Mouse (Mus musculus) midbrain, embryonic 15.5 days (tissue): ENCODE measurements at regions not wholly inside any gene's neighbourhood (a gene's known extent, or its start where the extent isn't known, plus 50 kb on each side); places are given as distances from the start of the nearest gene placed in this dataset.
A peak's percentile ranks its signal among the peaks of the same experiment; 100 is the strongest.

Experiments
- ATAC-seq: fragments of 200-750 bp; cut with Nextera tagmentation; replicated peaks from 2 replicates; pipeline ENCODE4 v1.8.0; 2017; ENCODE audit warnings: moderate TSS enrichment
- H3K27ac ChIP-seq: fragments of 300-500 bp; sonication (generic); 2 replicates; pipeline ENCODE4 v1.5.1; 2015; ENCODE audit warnings: mild to moderate bottlenecking, inconsistent platforms
- H3K27me3 ChIP-seq: fragments of 300-500 bp; sonication (generic); replicated peaks from 2 replicates; pipeline ENCODE4 v1.6.1; 2015; ENCODE audit warnings: inconsistent platforms
- H3K36me3 ChIP-seq: fragments of 300-500 bp; sonication (generic); replicated peaks from 2 replicates; pipeline ENCODE4 v1.6.1; 2015; ENCODE audit warnings: inconsistent platforms
- H3K4me1 ChIP-seq: fragments of 300-500 bp; sonication (generic); 2 replicates; pipeline ENCODE4 v1.6.1; 2015; ENCODE audit warnings: inconsistent platforms
- H3K4me2 ChIP-seq: fragments of 300-500 bp; sonication (generic); 2 replicates; pipeline ENCODE4 v1.6.1; 2015; ENCODE audit warnings: inconsistent platforms, mild to moderate bottlenecking, moderate library complexity
- H3K4me3 ChIP-seq: fragments of 300-500 bp; sonication (generic); 2 replicates; pipeline ENCODE4 v1.5.1; 2015; ENCODE audit warnings: mild to moderate bottlenecking, inconsistent platforms
- H3K9ac ChIP-seq: fragments of 300-500 bp; sonication (generic); 2 replicates; pipeline ENCODE4 v1.6.1; 2015; ENCODE audit warnings: mild to moderate bottlenecking, inconsistent platforms
- H3K9me3 ChIP-seq: fragments of 300-500 bp; sonication (generic); 2 replicates; pipeline ENCODE4 v1.6.1; 2016; ENCODE audit warnings: inconsistent platforms
- WGBS: fragments of 180-500 bp; shearing (Covaris S2); methylation state at CpG from one replicate; pipeline ENCODE4 v1.1.7; 2015; ENCODE audit warnings: mixed read lengths; 5-methylcytosine and 5-hydroxymethylcytosine counted together

DNA sequence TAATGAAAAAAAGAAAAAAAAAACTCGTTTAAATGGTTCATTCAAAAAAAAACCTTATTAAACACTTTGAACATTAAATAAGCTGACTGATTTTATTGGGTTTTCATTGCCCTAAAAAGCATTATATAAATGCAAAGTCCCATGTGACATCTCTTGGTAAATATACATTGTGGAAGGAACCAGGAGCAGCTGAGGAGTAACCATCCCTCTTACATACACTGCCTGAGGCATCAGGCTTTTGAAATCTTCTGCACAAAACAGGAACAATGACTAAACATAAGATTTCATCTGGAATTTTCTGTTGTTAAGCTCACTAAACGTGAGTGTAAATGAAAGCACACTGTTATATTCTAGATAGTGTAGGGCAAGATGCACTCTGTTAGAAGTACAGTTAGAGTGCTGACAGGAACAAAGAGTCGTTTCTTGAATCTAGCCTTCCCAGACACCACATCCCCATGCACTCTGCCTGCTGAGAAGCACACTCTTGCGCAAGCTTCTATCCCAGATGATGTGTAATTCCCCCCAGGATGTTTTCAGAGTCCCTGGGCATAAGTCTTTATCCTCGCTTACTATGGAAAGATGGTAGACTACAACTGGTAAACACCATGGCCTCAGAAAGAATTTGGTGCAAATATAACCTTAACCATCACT lies 125.0 kb upstream of the BC052040 start:
- peak; percentile 48; the same call in 1 of the 2 replicates for ATAC-seq
- WGBS: 64% methylated on average over 5 of the region's 5 CpGs
- H3K9ac ChIP-seq: no peak overlapping the region
- H3K27me3 ChIP-seq: no peaks in the 10 kb centered on the region
- no peaks in the 10 kb centered on the region for H3K36me3 ChIP-seq
- no peaks in the 10 kb centered on the region for H3K9me3 ChIP-seq
- H3K27ac ChIP-seq: no peak overlapping the region
- no peak overlapping the region for H3K4me2 ChIP-seq
- no peaks in the 10 kb centered on the region for H3K4me1 ChIP-seq
- no peak overlapping the region for H3K4me3 ChIP-seq

DNA sequence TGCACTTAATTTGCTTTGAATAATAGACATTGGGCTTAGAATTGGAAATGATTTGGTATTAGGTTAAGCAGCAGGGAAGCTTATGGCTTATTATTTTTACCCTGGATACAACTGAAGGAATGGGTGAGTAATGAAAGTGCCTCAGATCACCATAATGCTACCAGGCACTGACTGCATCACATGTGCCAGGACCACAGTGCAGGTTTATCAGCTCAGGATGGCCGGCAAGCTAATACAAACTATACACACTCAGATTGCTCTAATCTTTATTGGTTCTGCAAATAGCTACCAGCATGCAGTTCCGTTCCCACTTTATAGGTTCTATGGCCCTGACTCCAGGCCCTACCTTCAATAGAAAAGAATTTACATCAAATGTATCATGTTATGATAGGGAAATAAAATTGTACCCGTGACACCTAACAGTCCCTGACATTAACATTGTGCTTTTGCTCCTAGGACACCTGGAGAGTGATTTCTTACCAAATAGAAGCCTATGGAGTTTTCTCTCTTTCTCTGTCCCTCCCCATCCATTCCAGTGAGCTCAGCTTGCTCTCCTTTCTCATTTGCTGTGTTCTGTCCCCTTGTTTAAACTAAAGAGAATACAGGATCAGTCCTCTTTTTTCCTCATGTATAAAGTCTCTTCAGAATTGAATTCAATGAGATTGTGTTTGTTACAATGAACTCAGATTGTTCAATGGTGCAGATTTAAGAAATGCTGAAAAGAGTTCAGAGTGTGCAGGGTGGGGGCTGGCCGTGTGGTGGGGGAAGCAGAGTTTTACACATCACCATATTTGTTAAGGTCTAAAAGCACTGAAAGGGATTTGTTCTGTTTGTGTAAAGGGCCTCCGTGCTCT lies 121.3 kb upstream of the BC052040 start:
- Histone ChIP-seq H3K4me1 (no peaks in the 10 kb centered on the region), H3K4me2 (no peak overlapping the region), H3K4me3 (no peak overlapping the region), H3K9ac (no peak overlapping the region), H3K9me3 (no peaks in the 10 kb centered on the region), H3K27me3 (no peaks in the 10 kb centered on the region), H3K36me3 (no peaks in the 10 kb centered on the region), H3K27ac (no peak overlapping the region)
- WGBS: 37% methylated on average over 5 of the region's 5 CpGs
- no peak for ATAC-seq

DNA sequence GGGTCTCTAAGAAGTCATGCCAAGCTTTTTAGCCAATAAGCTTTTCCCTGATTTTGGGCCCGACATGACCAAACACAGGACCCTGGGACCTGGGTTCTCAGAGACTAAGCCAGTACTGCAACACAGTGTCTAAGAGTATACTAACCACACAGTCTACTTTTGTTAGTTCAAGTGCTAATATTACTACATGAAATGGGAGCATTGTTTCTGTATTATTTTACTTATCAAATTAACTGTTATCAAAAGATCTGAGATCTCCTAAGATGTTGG lies 120.7 kb upstream of the BC052040 start:
- Histone ChIP-seq H3K4me3 (no peak overlapping the region), H3K4me1 (no peaks in the 10 kb centered on the region)
- WGBS: 14% methylated on average over 1 of the region's 1 CpGs

DNA sequence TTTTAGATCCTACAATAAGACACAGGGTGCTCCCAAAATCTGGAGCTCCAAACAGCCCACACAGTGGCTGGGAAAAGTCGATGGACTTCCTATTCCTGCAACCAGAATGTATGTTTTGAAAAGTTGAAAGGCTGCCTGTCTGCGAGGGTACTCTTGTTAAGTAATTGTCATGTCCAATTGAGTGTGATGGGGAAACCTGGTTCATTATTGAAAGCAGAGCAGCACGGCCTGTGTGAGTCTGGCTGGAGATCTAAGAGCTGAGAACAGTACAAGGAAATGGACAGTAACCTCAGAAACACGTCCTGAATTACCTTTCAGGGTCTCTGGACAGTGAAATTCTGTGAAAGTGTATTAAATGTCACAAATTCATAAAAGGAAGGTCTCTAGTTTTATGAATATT lies 115.3 kb upstream of the BC052040 start:
- Histone ChIP-seq H3K9ac (no peak overlapping the region), H3K9me3 (no peaks in the 10 kb centered on the region), H3K27ac (no peak overlapping the region), H3K36me3 (no peaks in the 10 kb centered on the region), H3K4me2 (no peak overlapping the region), H3K4me1 (no peaks in the 10 kb centered on the region), H3K4me3 (no peak overlapping the region), H3K27me3 (no peaks in the 10 kb centered on the region)
- no peak for ATAC-seq
- WGBS: 62% methylated on average over 4 of the region's 4 CpGs

More for the DNA sequence above, 120.7 kb upstream of the BC052040 start:
- ATAC-seq: peak; percentile 72; the same call in 1 of the 2 replicates
- H3K27ac ChIP-seq: no peak overlapping the region
- H3K27me3 ChIP-seq: no peaks in the 10 kb centered on the region
- no peak overlapping the region for H3K4me2 ChIP-seq
- H3K9ac ChIP-seq: no peak overlapping the region
- H3K36me3 ChIP-seq: no peaks in the 10 kb centered on the region
- H3K9me3 ChIP-seq: no peaks in the 10 kb centered on the region

DNA sequence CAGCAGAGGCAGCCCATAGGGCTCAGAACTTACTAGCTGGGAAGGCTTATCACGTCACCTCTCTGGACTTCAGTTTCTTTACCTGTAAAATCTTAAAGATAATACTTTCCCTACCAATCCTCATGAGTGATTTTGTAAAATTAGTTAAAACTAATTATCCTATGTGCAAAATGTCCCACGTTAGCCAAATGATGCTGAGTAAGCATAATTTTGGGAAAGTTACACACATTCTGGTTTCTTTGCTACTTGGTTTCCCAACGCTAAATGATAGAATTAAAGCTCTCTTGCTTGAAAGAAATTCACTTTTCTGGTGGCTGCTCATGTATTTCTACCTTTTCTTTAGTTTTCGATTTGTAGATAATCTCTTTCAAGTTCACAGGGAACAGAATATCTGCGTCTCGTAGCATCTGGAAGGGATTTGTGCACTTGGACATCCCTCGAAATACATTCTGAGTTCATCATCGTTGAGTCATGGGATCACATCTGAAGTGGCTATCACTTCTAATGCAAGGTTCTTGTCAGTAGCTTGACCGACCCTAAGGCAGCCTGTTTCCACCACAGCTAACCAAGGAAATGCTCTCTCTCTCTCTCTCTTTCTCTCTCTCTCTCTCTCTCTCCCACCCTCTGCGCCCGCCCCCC lies 114.3 kb upstream of the BC052040 start:
- no peak for ATAC-seq
- no peak overlapping the region for H3K27ac ChIP-seq
- H3K4me3 ChIP-seq: no peak overlapping the region
- H3K27me3 ChIP-seq: no peaks in the 10 kb centered on the region
- H3K4me1 ChIP-seq: no peaks in the 10 kb centered on the region
- H3K9me3 ChIP-seq: no peaks in the 10 kb centered on the region
- 93% methylated on average over 11 of the region's 11 CpGs for WGBS
- no peak overlapping the region for H3K9ac ChIP-seq
- no peak overlapping the region for H3K4me2 ChIP-seq
- H3K36me3 ChIP-seq: no peaks in the 10 kb centered on the region

DNA sequence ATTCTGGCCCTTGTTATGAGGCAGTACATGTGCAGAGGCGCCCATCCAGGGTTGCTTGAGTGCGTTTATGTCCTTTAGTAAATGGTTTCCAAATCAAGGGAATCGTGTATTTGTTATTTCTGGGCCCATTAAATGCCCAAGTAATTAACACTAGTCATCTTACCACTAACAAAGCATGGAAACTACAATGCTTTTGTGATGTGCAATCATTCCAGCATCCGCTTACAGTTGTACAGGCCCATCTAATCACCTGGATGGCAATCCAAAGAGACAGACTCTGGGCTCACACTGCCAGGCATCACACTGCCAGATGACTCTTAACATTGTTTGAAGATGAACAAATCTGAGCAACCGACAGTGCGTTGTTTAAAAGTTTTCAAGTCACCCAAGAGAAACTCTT lies 113.6 kb upstream of the BC052040 start:
- Histone ChIP-seq H3K9me3 (no peaks in the 10 kb centered on the region), H3K4me3 (no peak overlapping the region), H3K4me1 (no peaks in the 10 kb centered on the region), H3K27ac (no peak overlapping the region), H3K4me2 (no peak overlapping the region), H3K27me3 (no peaks in the 10 kb centered on the region), H3K9ac (no peak overlapping the region), H3K36me3 (no peaks in the 10 kb centered on the region)
- no peak for ATAC-seq
- 83% methylated on average over 6 of the region's 6 CpGs for WGBS

DNA sequence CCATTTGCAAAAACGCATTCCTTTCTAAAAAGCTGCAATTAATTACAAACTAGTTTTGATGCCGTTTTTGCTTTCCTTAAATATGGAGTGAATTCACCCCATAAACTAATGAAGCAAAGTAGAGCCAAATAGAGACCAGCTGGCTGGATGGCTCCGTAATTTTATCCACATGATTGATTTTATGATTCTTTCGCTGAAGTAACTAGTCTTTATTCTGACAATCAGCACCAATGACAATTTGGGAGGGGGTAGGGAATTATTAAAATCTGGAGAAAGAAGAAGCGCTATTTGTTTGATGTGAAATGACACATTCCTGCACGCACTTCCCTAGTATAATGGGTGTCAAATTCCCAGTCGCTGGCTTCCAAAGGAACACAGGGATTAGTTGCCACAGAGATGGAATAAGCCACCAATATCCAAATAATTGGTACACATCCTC lies 113.0 kb upstream of the BC052040 start:
- Histone ChIP-seq H3K27me3 (no peaks in the 10 kb centered on the region), H3K9me3 (no peaks in the 10 kb centered on the region), H3K36me3 (no peaks in the 10 kb centered on the region), H3K4me3 (no peak overlapping the region), H3K4me1 (no peaks in the 10 kb centered on the region), H3K9ac (no peak overlapping the region), H3K4me2 (no peak overlapping the region), H3K27ac (no peak overlapping the region)
- WGBS: 36% methylated on average over 7 of the region's 7 CpGs
- no peak for ATAC-seq

DNA sequence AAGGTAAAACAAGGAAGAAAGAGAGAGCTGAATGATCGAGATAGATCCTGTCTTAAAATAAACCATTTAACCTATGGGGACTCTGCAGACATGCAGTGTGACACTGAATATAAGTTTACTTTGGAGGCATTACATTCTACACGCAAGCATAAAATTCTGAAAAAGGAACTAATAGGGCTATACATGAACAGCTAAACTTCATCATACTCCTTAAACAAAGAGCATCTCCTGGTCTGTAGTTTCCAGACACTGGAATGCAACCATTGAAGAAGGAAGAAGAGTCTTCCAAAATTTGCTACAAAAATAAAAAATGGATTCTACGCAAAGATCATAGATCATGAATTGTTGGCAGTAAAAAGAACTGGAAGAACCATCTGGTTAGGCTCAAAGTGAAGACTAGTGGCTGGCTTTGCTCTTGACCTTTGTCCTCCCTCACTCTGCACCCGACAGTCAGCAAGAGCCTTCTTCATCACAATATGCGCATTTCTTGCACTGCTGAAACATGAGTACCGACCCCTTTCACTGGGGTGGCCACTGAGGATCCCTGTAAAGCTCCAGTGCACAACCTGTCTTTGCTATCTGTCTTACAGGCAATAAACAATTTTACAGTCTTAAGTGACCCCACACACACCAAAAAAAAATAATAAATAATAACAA lies 112.2 kb upstream of the BC052040 start:
- Histone ChIP-seq H3K4me3 (no peak overlapping the region), H3K27ac (no peak overlapping the region), H3K9ac (no peak overlapping the region), H3K4me2 (no peak overlapping the region), H3K27me3 (no peaks in the 10 kb centered on the region), H3K9me3 (no peaks in the 10 kb centered on the region), H3K4me1 (no peaks in the 10 kb centered on the region), H3K36me3 (no peaks in the 10 kb centered on the region)
- WGBS: 73% methylated on average over 6 of the region's 6 CpGs
- no peak for ATAC-seq

DNA sequence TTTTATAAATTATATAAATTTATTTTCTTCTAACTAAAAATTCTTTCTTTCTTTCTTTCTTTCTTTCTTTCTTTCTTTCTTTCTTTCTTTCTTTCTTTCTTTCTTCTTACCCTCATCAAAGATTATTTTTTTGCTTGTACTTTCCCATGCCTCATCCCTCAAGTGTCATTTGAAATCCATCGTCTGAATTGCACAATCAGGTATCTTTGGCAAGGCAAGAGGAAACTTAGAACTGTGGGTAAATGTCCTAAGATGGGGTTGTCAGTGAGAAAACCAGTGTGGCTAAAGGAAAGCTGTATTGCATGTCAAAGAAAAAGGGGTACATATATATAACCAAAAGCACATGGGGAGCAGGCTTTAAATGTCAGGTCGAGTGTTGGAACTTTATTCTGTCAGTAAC lies 109.1 kb upstream of the BC052040 start:
- WGBS: 90% methylated on average over 2 of the region's 2 CpGs
- Histone ChIP-seq H3K4me1 (no peaks in the 10 kb centered on the region), H3K36me3 (no peaks in the 10 kb centered on the region), H3K9me3 (no peaks in the 10 kb centered on the region), H3K4me3 (no peak overlapping the region), H3K9ac (no peak overlapping the region), H3K27me3 (no peaks in the 10 kb centered on the region), H3K4me2 (no peak overlapping the region), H3K27ac (no peak overlapping the region)
- ATAC-seq: no peak

DNA sequence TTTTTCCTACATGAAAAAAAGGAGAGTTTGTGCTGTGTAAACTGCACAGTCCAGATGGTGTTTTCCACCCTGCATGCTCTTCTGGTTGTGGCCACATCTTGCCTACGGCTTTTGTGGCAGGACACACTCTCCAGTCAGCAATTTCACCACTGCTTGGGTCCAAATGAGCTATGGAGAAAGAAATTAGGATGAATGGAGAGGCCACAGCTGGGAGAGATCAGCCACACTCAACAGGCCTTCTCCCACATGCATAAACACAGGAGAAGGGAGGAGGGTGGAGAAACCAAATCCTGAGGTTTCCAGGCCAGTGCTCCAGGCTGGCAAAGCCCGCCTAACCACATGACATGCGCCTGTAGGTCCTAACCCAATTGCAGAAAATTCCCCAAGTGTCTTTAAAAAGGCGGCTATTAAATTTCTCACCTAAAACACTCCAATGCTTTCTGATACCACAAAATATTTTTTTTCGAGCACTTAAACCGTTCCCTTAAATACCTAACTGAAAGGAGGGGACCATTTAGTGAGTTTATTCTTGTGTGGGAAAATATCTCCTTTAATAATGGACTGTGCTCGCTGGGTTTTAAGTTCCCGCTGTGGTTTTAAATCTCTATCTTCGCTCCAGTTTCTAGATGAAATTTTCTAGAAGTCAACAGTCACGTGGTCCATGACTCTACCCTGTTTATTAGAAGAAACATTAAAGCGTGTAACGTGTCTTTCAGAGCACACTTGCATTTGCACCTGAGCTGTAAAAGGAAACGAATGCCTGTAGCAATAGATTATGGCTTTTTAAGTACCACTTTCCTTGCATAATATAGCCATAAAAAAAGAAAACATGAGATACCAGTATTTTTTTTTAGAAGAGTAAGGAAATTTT lies 97.9 kb upstream of the BC052040 start:
- H3K4me3 ChIP-seq: no peak overlapping the region
- H3K9me3 ChIP-seq: no peaks in the 10 kb centered on the region
- H3K9ac ChIP-seq: no peak overlapping the region
- ATAC-seq: no peak
- H3K27me3 ChIP-seq: no peaks in the 10 kb centered on the region
- H3K27ac ChIP-seq: no peak overlapping the region
- H3K4me1 ChIP-seq: no peaks in the 10 kb centered on the region
- 81% methylated on average over 13 of the region's 13 CpGs for WGBS
- no peak overlapping the region for H3K4me2 ChIP-seq
- H3K36me3 ChIP-seq: no peaks in the 10 kb centered on the region

DNA sequence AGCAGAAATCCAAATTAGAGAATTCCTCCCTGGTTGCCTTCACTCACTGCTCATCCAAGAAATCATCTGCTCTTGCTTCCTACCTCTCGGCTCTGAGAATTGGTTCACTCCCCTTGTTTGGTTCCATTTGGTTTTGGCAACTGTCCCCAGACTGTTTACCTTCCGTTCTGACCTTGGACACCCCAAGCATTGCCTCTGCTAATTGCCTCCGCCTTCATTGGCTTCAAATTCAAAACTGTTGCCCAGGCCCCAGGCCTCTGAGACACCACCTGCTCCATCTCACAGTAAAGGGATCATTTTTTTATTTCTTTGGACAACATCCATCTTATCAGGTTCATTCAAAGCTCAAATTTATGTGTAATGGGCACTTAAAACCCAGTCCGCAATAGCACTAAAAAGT lies 93.1 kb upstream of the BC052040 start:
- Histone ChIP-seq H3K36me3 (no peaks in the 10 kb centered on the region), H3K4me3 (no peak overlapping the region), H3K27ac (no peak overlapping the region), H3K27me3 (no peaks in the 10 kb centered on the region), H3K9ac (no peak overlapping the region), H3K9me3 (no peaks in the 10 kb centered on the region), H3K4me1 (no peaks in the 10 kb centered on the region), H3K4me2 (no peak overlapping the region)
- WGBS: 82% methylated on average over 4 of the region's 4 CpGs
- ATAC-seq: no peak

DNA sequence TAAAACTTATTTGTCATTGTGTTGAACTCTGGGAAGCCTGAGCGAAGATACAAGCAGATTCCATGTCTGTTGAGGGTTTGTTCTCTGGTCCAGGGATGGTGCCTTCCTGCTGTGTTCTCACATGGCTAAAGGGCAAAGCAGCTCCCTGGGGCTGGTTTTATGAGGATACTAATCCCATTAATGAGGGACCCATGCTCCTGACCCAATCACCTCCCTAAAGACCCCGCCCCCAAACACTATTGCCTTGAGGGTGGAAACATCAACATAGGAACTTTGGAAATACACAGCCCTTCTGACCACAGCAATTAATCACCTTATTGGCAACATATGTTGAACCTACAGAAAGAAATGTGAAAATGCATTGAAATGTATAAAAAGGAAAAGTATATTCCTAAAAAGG lies 88.5 kb upstream of the BC052040 start:
- WGBS: 31% methylated on average over 2 of the region's 2 CpGs
- Histone ChIP-seq H3K9me3 (no peaks in the 10 kb centered on the region), H3K9ac (no peak overlapping the region), H3K27ac (no peak overlapping the region), H3K4me2 (no peak overlapping the region), H3K4me3 (no peak overlapping the region), H3K4me1 (no peaks in the 10 kb centered on the region), H3K27me3 (no peaks in the 10 kb centered on the region), H3K36me3 (no peaks in the 10 kb centered on the region)
- no peak for ATAC-seq
